Mouse (Mus musculus) limb, embryonic 10.5 days (tissue): Measurements from ENCODE around the gene Usp10. TPM values are rescaled to one million over a fixed set of nuclear protein-coding genes. Genes with fewer than 3 reads are reported as not detected.

ENCODE experiments used
- DNase-seq: peaks from one replicate; pipeline ENCODE4 v3.0.0-alpha.2; 2017; ENCODE audit warnings: low spot score
- H3K27ac ChIP-seq: fragments of 300-500 bp; sonication (generic); 2 replicates; pipeline ENCODE4 v1.5.1; 2016; ENCODE audit warnings: mild to moderate bottlenecking
- H3K27me3 ChIP-seq: fragments of 300-500 bp; sonication (generic); 2 replicates; pipeline ENCODE4 v1.6.1; 2016; ENCODE audit warnings: low read depth, mild to moderate bottlenecking; ENCODE audit not compliant: poor library complexity, severe bottlenecking
- H3K36me3 ChIP-seq: fragments of 300-500 bp; sonication (generic); 2 replicates; pipeline ENCODE4 v1.6.1; 2016; ENCODE audit warnings: mild to moderate bottlenecking, moderate library complexity
- H3K4me1 ChIP-seq: fragments of 300-500 bp; sonication (generic); 2 replicates; pipeline ENCODE4 v1.6.1; 2016
- H3K4me3 ChIP-seq: fragments of 300-500 bp; sonication (generic); 2 replicates; pipeline ENCODE4 v1.5.1; 2016; ENCODE audit warnings: mild to moderate bottlenecking, moderate library complexity
- H3K9me3 ChIP-seq: fragments of 300-500 bp; sonication (generic); replicated peaks from 2 replicates; pipeline ENCODE4 v1.6.1; 2016; ENCODE audit warnings: mild to moderate bottlenecking
- WGBS: fragments of 180-500 bp; shearing (Covaris S2); methylation state at CpG from one replicate; pipeline ENCODE4 v1.1.7; 2016; 5-methylcytosine and 5-hydroxymethylcytosine counted together
- polyA plus RNA-seq: library from polyadenylated mRNA; unstranded; fragments of >200 nt; fragmentation: Nextera tagmentation; extraction: Ambion mirVana; gene quantifications from 2 replicates; pipeline ENCODE4 v1.2.1, GENCODE M21; 2016

The Usp10 gene
- polyA plus RNA-seq, 1 experiment from 2014 or later, result 226 TPM

DNA sequence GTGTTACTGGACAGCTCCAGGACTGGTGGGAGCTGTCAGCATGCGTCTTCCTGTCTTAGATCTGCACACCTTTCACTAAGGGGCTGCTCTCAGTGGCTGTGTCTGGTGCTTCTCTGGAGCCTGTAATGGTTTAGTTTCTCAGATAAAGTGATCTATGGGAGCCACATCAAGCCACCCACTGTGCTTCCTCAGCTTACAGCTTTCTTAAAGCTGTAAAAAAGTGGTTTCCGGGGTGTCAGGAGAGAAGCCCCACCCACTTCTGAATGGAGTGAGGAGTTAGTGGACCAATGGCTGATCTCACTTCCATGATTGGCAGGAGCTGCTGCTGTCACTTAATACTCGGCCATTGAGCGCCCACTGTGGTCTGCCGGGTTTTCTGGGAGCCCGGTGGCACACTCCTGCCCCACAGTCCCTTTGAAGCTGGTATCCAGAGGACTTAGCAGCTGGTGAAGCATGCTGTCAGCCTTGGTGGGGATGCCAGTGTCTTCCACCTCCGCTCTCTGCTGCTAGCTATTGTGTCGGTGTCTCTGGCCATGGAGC is 36.2 kb downstream of the Usp10 start:
- WGBS, result 82% methylated on average over 8 of the region's 8 CpGs
- Histone ChIP-seq H3K4me1 (peaks cover 3% of the 10 kb centered on the region; the same call in 1 of the 2 replicates), H3K27me3 (no peaks in the 10 kb centered on the region), H3K4me3 (no peak overlapping the region), H3K36me3 (peaks cover 100% of the 10 kb centered on the region), H3K9me3 (no peaks in the 10 kb centered on the region), H3K27ac (peak overlapping the region; percentile 19; the same call in 1 of the 2 replicates)
- no peak for DNase-seq

DNA sequence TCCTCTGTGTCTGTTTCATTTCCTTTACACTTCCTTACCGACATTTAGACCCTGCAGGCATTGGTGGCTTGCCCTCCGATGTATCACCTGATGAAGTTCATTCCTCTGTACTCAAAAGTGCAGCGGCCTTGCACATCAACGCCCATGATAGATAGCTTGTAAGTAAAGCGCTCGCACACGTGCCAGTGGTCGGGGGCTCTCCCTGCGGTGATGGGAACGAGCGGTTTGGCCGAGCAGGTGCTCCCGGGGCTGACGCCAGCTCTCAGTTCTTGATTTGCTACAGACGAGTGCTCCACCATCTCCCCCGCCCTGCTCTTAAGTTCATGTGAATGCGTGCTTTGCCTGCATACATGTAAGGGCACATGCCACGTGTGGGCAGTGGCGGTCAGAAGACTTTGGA is 37.5 kb downstream of the Usp10 start:
- peaks cover 3% of the 10 kb centered on the region; the same call in 1 of the 2 replicates for H3K4me1 ChIP-seq
- H3K9me3 ChIP-seq, result no peaks in the 10 kb centered on the region
- WGBS, result 91% methylated on average over 19 of the region's 19 CpGs
- H3K4me3 ChIP-seq, result no peak overlapping the region
- no peak overlapping the region for H3K27ac ChIP-seq
- peaks cover 100% of the 10 kb centered on the region for H3K36me3 ChIP-seq
- H3K27me3 ChIP-seq, result no peaks in the 10 kb centered on the region
- no peak for DNase-seq

DNA sequence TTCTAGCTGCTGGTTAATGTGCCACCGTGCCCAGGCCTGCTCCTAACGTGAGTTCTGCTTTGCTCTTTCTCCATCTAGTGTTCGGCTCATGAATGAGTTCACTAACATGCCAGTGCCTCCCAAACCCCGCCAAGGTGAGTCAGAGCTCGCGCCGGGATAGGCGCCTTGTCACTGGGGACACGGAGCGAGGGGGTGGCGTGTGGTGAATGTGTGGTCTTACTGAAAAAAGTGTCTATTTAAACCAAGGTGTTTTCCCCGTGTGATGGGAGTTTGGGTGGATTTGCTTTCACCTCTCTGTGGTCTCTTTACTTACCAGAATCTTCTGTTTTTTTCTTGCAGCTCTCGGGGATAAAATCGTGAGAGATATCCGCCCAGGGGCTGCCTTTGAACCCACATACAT is 38.2 kb downstream of the Usp10 start:
- Histone ChIP-seq H3K36me3 (peaks cover 100% of the 10 kb centered on the region), H3K27ac (no peak overlapping the region), H3K9me3 (no peaks in the 10 kb centered on the region), H3K27me3 (no peaks in the 10 kb centered on the region), H3K4me3 (no peak overlapping the region), H3K4me1 (peaks cover 3% of the 10 kb centered on the region)
- DNase-seq, result no peak
- WGBS, result 94% methylated on average over 15 of the region's 15 CpGs

DNA sequence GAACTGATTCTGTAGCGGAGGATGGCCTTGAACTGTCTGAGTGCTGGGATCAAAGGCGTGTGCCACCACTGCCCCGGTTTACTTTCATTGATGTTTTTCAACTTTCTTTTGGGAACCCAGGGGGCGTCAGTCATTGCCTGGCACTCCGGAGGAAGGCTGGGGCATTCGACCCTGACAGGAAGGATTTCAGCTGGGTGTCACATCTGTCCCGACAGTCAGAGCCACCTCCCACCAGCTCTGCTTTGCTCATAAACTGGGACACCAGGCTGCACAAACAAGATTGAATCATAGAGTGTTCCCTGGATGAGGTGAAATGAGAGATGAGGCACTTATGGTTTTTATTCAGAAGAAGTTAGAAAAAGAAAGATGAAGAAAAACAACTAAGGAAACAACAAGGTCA is 42.1 kb downstream of the Usp10 start:
- DNase-seq, result no peak
- Histone ChIP-seq H3K27me3 (no peaks in the 10 kb centered on the region), H3K4me1 (peaks cover 10% of the 10 kb centered on the region), H3K9me3 (no peaks in the 10 kb centered on the region), H3K4me3 (no peak overlapping the region), H3K27ac (no peak overlapping the region), H3K36me3 (peaks cover 100% of the 10 kb centered on the region)
- WGBS, result 78% methylated on average over 7 of the region's 7 CpGs

DNA sequence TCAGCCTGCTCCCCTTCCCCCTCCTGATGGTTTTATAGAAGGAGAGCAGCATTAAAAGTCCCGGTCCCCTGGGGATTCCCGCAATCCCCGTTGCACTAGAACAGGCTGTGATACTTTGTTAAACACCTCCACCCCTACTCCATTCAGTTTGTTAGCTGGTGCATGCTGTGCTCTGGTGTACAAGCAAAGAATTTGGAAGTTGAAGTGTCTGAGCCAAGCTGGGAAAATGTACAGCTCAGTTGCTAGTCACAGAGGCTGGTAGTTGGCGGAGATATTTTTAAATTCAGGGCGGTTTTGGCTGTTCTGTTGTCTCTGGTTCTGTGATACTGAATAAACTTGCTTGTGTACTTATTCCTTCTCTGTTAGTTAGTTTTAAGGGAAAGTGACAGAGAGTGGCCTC is 42.6 kb downstream of the Usp10 start:
- no peak overlapping the region for H3K27ac ChIP-seq
- H3K27me3 ChIP-seq, result no peaks in the 10 kb centered on the region
- H3K4me3 ChIP-seq, result no peak overlapping the region
- 77% methylated on average over 5 of the region's 5 CpGs for WGBS
- H3K36me3 ChIP-seq, result peaks cover 100% of the 10 kb centered on the region
- DNase-seq, result no peak
- no peaks in the 10 kb centered on the region for H3K9me3 ChIP-seq
- H3K4me1 ChIP-seq, result peaks cover 15% of the 10 kb centered on the region

DNA sequence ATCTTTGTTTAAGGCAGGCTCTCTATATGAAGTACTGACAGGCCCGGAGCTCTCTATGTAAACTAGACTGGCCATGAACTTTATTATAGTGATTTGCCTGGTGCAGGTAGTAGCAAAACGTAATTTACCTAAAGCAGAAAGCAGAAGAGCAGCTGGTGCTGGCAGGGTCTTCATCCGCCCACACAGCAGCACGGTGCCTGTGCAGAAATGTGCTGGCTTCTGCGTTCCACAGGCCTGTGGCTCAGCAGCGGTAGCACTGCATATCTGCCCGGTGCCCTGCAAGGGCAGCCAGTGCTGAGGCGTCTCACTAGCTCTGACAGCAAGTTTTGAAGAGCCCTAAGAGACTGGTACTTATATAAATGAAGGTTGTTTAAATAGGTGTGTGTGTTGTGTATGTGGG is 45.2 kb downstream of the Usp10 start:
- DNase-seq, result no peak
- peaks cover 16% of the 10 kb centered on the region for H3K4me1 ChIP-seq
- peaks cover 83% of the 10 kb centered on the region for H3K36me3 ChIP-seq
- H3K9me3 ChIP-seq, result no peaks in the 10 kb centered on the region
- H3K27me3 ChIP-seq, result no peaks in the 10 kb centered on the region
- 92% methylated on average over 8 of the region's 8 CpGs for WGBS
- no peak overlapping the region for H3K4me3 ChIP-seq
- H3K27ac ChIP-seq, result no peak overlapping the region

DNA sequence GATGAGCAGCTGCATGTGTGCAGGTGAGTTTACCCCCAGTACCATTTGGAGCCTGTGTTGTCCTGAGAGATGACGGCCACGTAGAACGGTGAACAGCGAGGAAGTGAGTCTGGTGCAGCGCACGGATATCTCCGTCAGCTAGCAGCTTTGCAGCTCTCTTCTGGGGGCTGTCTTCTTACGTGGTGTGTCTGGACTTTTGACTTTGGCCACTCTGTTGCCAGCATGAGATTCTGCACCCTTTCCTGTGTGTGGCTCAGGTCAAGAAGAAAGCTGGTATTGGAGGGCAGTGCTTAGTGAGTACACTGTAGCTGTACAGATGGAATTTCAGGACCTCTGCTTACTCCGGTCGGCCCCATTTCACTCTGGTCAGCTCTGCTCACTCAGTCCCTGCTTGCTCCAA is 47.9 kb downstream of the Usp10 start:
- peaks cover 55% of the 10 kb centered on the region for H3K36me3 ChIP-seq
- 96% methylated on average over 10 of the region's 10 CpGs for WGBS
- H3K4me1 ChIP-seq, result peaks cover 16% of the 10 kb centered on the region
- peak overlapping the region; percentile 46; the same call in 1 of the 2 replicates for H3K27ac ChIP-seq
- no peaks in the 10 kb centered on the region for H3K27me3 ChIP-seq
- no peak overlapping the region for H3K4me3 ChIP-seq
- no peaks in the 10 kb centered on the region for H3K9me3 ChIP-seq
- no peak for DNase-seq

DNA sequence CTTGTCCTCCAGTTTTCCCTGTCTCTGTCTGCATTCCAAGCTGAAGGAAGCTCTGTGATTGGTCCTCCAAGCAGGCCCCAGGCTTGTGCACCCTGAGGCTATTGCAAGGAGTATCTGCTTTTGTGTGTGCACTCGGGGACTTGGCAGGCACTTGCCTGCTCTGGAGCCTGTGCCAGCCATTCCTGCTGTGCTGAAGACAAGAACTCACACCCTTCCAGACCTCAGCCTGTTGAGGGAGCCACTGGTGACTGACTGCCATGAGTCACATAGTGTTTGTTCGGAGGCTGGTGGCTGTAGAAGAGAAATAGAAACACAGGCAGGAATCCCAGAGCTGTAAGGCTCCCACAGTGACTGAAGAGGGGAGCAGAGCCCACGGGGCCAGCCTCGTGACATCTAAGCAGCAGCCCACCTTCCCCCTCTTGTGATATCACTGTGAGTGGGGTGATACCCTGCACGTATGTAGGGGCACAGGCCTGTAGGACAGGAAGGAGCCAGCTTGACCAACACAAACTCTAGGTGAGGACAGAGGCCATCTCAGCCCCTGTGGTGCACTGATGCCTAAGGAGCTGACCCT is 50.5 kb downstream of the Usp10 start:
- no peak overlapping the region for H3K4me3 ChIP-seq
- H3K27ac ChIP-seq, result peak overlapping the region; percentile 61
- no peaks in the 10 kb centered on the region for H3K9me3 ChIP-seq
- no peaks in the 10 kb centered on the region for H3K27me3 ChIP-seq
- peaks cover 30% of the 10 kb centered on the region for H3K36me3 ChIP-seq
- peaks cover 16% of the 10 kb centered on the region for H3K4me1 ChIP-seq
- no peak for DNase-seq
- WGBS, result 69% methylated on average over 5 of the region's 5 CpGs

DNA sequence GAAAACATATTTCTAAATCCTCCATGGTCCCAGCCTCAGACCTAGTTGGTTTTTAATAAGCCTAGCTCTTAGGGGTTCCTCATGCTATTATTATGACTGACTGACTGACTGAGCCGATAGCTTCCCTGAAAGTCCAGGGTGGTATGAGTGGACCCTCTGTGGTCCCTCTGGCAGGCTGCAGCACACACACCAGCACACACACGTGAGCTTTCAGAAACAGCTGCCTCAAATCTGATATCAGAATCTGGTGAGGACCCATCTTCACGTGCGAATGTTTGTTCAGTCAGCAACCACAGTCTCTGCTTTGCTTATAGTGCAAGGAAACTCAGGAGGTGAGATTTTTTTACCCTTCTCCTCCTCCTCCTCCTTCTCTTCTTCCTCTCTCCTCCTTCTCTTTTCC is 54.7 kb downstream of the Usp10 start:
- no peaks in the 10 kb centered on the region for H3K27me3 ChIP-seq
- DNase-seq, result no peak
- H3K36me3 ChIP-seq, result no peaks in the 10 kb centered on the region
- peaks cover 7% of the 10 kb centered on the region; the same call in 1 of the 2 replicates for H3K9me3 ChIP-seq
- 85% methylated on average over 4 of the region's 4 CpGs for WGBS
- no peaks in the 10 kb centered on the region for H3K4me1 ChIP-seq
- no peak overlapping the region for H3K4me3 ChIP-seq
- H3K27ac ChIP-seq, result no peak overlapping the region

DNA sequence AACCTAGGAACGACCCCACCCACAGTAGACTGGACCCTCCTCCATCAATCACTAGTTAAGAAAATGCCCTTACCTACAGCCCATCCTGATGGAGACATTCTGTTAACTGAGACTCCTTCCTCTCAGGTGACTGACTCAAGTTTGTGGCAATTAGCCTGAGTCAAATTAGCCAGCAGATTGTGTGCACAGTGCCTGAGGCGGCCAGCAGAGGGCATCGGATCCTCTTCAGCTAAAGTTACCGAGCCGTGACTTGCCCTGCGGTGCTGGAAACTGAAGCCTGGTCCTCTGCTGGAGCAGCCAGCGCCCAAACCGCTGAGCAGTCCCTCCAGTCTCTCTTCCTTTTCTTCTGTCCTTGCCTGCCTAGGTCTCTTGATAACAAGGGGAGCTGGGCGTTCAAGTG is 57.3 kb downstream of the Usp10 start:
- H3K27me3 ChIP-seq, result no peaks in the 10 kb centered on the region
- H3K4me1 ChIP-seq, result peaks cover 10% of the 10 kb centered on the region
- 85% methylated on average over 9 of the region's 9 CpGs for WGBS
- no peak overlapping the region for H3K4me3 ChIP-seq
- H3K9me3 ChIP-seq, result peaks cover 7% of the 10 kb centered on the region; the same call in 1 of the 2 replicates
- no peak for DNase-seq
- H3K27ac ChIP-seq, result no peak overlapping the region
- H3K36me3 ChIP-seq, result no peaks in the 10 kb centered on the region

DNA sequence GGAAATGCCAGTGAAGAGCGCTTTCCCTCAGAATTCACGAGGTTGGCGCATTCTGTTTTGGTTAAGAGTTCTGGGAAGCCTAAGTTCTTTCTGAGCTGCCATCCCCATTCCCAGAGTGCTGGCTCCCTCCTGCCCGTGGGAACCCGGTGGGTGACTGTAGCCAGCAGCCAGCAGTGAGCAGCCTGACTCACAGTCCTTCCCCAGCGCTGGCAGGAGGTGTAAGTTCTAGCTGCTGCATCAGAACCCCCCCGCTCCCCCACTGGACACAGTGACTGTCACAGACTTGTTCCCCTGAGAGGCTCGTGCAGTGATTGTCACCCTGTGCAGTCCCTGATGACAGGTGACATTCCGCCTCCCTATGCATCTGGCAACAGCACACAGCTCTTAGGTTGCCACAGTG is 60.0 kb downstream of the Usp10 start:
- peaks cover 7% of the 10 kb centered on the region; the same call in 1 of the 2 replicates for H3K9me3 ChIP-seq
- H3K4me1 ChIP-seq, result peaks cover 21% of the 10 kb centered on the region
- H3K4me3 ChIP-seq, result no peak overlapping the region
- WGBS, result 79% methylated on average over 9 of the region's 9 CpGs
- H3K27ac ChIP-seq, result no peak overlapping the region; the same call in 1 of the 2 replicates
- DNase-seq, result no peak
- no peaks in the 10 kb centered on the region for H3K27me3 ChIP-seq
- H3K36me3 ChIP-seq, result no peaks in the 10 kb centered on the region

DNA sequence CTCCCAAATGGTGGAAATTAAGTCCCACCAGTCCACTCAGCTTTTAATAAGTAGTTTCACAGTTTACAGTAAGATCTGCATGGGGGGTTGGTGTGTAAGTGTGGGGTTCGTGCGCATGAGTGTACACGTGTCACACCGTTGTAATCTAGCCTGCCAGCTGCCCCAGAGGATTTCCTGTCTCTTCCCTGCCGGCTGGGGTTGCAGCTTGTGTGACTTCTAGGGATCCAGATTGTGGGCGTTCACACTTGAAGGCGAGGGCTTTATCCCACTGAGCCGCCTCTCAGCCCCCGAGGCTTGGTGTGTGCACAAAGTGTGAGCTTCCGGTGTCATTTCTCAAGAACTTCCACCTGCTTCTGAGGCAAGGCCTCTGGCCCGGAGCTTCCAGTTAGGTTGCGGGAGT is 62.4 kb downstream of the Usp10 start:
- Histone ChIP-seq H3K27me3 (no peaks in the 10 kb centered on the region), H3K4me1 (peaks cover 21% of the 10 kb centered on the region), H3K9me3 (0 out of 2 replicates have a peak, but pooled peaks cover 6% of the 10 kb centered on the region), H3K36me3 (no peaks in the 10 kb centered on the region), H3K4me3 (no peak overlapping the region), H3K27ac (peak overlapping the region; percentile 53)
- WGBS, result 74% methylated on average over 12 of the region's 12 CpGs
- no peak for DNase-seq

DNA sequence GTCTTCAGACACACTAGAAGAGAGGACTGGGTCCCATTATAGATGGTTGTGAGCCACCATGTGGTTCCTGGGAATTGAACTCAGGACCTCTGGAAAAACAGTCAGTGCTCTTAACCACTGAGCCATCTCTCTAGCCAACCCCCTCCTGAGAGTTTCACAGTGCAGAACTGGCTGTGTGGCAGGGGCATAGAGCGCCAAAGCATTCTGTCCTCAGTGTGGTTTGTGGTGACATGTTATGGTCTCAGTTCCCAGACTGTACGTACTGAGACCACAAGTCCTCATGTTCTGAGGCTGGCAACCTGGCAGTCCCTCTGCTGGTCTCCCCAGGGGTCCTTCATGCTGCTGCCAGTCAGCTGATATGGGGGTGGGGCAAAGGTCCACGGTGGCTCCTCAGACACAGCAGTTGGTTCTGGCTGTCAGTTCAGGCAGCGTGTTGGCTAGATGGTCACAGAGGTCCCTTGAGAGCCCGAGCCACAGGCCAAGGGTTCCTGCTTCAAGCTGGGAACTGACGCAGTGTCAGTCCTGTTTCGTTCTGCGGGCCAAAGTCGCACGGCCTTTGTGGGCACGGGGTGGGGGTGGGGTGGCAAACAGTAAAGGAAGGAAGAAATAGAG is 68.7 kb downstream of the Usp10 start:
- no peaks in the 10 kb centered on the region for H3K27me3 ChIP-seq
- H3K36me3 ChIP-seq, result no peaks in the 10 kb centered on the region
- peaks cover 16% of the 10 kb centered on the region for H3K4me1 ChIP-seq
- no peak for DNase-seq
- no peak overlapping the region for H3K4me3 ChIP-seq
- H3K9me3 ChIP-seq, result no peaks in the 10 kb centered on the region
- 72% methylated on average over 11 of the region's 11 CpGs for WGBS
- peak overlapping the region; percentile 5; the same call in 1 of the 2 replicates for H3K27ac ChIP-seq
